Mouse (Mus musculus) liver, embryonic 14.5 days (tissue): ENCODE measurements around the gene BC017158. TPM values are rescaled to one million over a fixed set of nuclear protein-coding genes. Genes with fewer than 3 reads are reported as not detected.
"Not testable (repeated sequence)": the region's sequence is repeated elsewhere in the genome, so short reads cannot be mapped to it uniquely, and the experiment has no call there.

Source experiments
- ATAC-seq: fragments of 200-750 bp; cut with Nextera tagmentation; 2 replicates; pipeline ENCODE4 v1.8.0; 2017; ENCODE audit warnings: moderate number of reproducible peaks, mild to moderate bottlenecking, moderate library complexity; ENCODE audit not compliant: insufficient read depth
- DNase-seq, 3 experiments: peaks; one replicate each; pipeline ENCODE4 v3.0.0-alpha.2; 2012 to 2013; ENCODE audit warnings: low read depth in 3 of 3, low spot score in 3 of 3
- H3K27ac ChIP-seq: fragments of 300-500 bp; sonication (generic); 2 replicates; pipeline ENCODE4 v1.5.1; 2014; ENCODE audit warnings: moderate library complexity, mild to moderate bottlenecking, control low read depth, inconsistent platforms
- H3K27me3 ChIP-seq: fragments of 300-500 bp; sonication (generic); 2 replicates; pipeline ENCODE4 v1.6.1; 2014; ENCODE audit warnings: mild to moderate bottlenecking, low read length, moderate library complexity; ENCODE audit not compliant: control insufficient read depth, insufficient read depth
- H3K36me3 ChIP-seq: fragments of 300-500 bp; sonication (generic); replicated peaks from 2 replicates; pipeline ENCODE4 v1.6.1; 2014; ENCODE audit warnings: low read depth; ENCODE audit not compliant: control insufficient read depth, insufficient read depth
- H3K4me1 ChIP-seq, 2 experiments: fragments of 200-500 bp in 1 of 2; fragments of 300-500 bp in 1 of 2; sonication (generic) in 1 of 2; replicated peaks; 2 replicates each; pipeline ENCODE4 v1.6.1; 2012 to 2014; ENCODE audit warnings: antibody characterized with exemption in 1 of 2, inconsistent platforms in 1 of 2, low read length in 1 of 2; ENCODE audit not compliant: control insufficient read depth in 2 of 2, insufficient read depth in 2 of 2
- H3K4me2 ChIP-seq: fragments of 300-500 bp; sonication (generic); 2 replicates; pipeline ENCODE4 v1.6.1; 2014; ENCODE audit warnings: low read depth, mild to moderate bottlenecking, control low read depth, moderate library complexity
- H3K4me3 ChIP-seq, 2 experiments: fragments of 200-500 bp in 1 of 2; fragments of 300-500 bp in 1 of 2; sonication (generic) in 1 of 2; 2 replicates each; pipeline ENCODE4 v1.5.1; 2012 to 2014; ENCODE audit warnings: low read depth in 2 of 2, low read length in 2 of 2, mild to moderate bottlenecking in 2 of 2, control low read depth in 1 of 2, inconsistent platforms in 1 of 2, moderate library complexity in 1 of 2; ENCODE audit not compliant: insufficient read depth in 1 of 2
- H3K9ac ChIP-seq: fragments of 300-500 bp; sonication (generic); replicated peaks from 2 replicates; pipeline ENCODE4 v1.6.1; 2014; ENCODE audit warnings: mild to moderate bottlenecking, control low read depth, moderate library complexity
- H3K9me3 ChIP-seq: fragments of 300-500 bp; sonication (generic); 2 replicates; pipeline ENCODE4 v1.6.1; 2016; ENCODE audit warnings: low read length, mixed read lengths; ENCODE audit not compliant: control insufficient read depth
- CTCF ChIP-seq: IDR thresholded peaks from 2 replicates; pipeline ENCODE4 v1.5.1; 2016; ENCODE audit warnings: antibody characterized with exemption, low read depth, control low read depth
- EP300 ChIP-seq: IDR thresholded peaks from 2 replicates; pipeline ENCODE4 v1.6.1; 2016; ENCODE audit warnings: antibody characterized with exemption, low read depth
- WGBS: fragments of 180-500 bp; shearing (Covaris S2); extraction: QIAGEN DNeasy Blood & Tissue Kit; methylation state at CpG from one replicate; pipeline ENCODE4 v1.1.7; 2014; ENCODE audit not compliant: insufficient replicate concordance; 5-methylcytosine and 5-hydroxymethylcytosine counted together
- polyA plus RNA-seq, 2 experiments: library from polyadenylated mRNA; depleted of rRNA in 1 of 2; stranded (reverse) in 1 of 2; unstranded in 1 of 2; fragments of >200 nt; fragmentation: Nextera tagmentation in 1 of 2; extraction: Ambion mirVana in 1 of 2; gene quantifications; 2 replicates each; pipeline versions ENCODE4 v1.2.1 to v1.2.3; 2012 to 2014

Gene BC017158
- polyA plus RNA-seq, 2 experiments, result 16.9 to 23.9 TPM

DNA sequence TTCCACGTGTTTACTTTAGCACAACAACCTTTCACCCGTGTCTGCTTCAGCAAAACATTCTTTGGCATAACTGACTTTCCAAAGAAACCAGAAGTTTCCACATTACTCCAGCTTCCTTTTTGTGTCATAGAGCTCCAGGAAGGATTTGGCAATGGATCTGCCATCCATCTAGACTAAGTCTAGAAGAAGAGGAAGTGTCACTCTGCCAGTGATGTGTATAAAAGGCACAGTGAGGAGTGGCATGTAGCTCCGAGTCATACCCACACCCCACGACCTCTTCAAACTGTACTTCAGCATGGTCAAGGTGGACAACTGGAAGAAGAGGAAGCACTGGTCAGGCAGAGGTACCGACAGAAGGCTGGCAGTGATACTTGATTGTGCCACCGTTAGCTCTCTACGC, 46.5 kb upstream of the BC017158 start:
- no peaks in the 10 kb centered on the region for H3K9me3 ChIP-seq
- H3K4me1 ChIP-seq, result no peaks in the 10 kb centered on the region
- ATAC-seq, result no peak; the same call in 1 of the 2 replicates
- H3K27me3 ChIP-seq, result no peaks in the 10 kb centered on the region; the same call in 1 of the 2 replicates
- WGBS, result 56% methylated on average over 7 of the region's 7 CpGs
- DNase-seq, result no peak
- H3K27ac ChIP-seq, result no peak overlapping the region
- H3K4me3 ChIP-seq, result no peak overlapping the region
- no peak overlapping the region for H3K4me2 ChIP-seq
- no peak overlapping the region for H3K9ac ChIP-seq
- H3K36me3 ChIP-seq, result no peaks in the 10 kb centered on the region
- TF ChIP-seq EP300 (no peak), CTCF (no peak)

DNA sequence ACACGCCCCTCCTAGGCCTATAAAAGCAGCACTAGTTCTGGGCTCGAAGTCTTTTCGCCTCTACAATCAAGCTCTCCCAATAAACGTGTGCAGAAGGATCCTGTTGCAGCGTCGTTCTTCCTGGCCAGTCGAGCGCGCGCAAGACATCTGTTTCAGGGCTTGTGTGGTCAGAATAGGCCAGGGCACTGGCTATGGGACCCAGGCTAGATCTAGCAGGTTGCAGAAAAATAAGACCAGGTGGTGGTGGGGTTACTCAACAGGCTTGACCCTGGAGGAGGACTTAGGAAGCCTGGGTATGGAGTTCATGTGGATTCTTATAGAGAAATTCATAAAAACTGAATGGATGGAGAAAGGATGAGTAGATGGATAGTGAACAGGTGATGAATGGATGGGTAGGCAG, 44.7 kb upstream of the BC017158 start:
- not testable (repeated sequence) for H3K9me3 ChIP-seq, H3K4me2 ChIP-seq, H3K9ac ChIP-seq, H3K27me3 ChIP-seq, H3K27ac ChIP-seq, DNase-seq, H3K4me1 ChIP-seq, ATAC-seq, H3K4me3 ChIP-seq, H3K36me3 ChIP-seq
- WGBS, result 79% methylated on average over 7 of the region's 10 CpGs

GRCm38 (mm10) chr7:128340321-128340720, 42.4 kb upstream of the BC017158 start:
- not testable (repeated sequence) for H3K4me2 ChIP-seq, H3K27ac ChIP-seq, H3K36me3 ChIP-seq, H3K4me3 ChIP-seq, H3K9ac ChIP-seq, DNase-seq, ATAC-seq, H3K9me3 ChIP-seq, H3K27me3 ChIP-seq, H3K4me1 ChIP-seq
- 55% methylated on average over 9 of the region's 9 CpGs for WGBS

DNA sequence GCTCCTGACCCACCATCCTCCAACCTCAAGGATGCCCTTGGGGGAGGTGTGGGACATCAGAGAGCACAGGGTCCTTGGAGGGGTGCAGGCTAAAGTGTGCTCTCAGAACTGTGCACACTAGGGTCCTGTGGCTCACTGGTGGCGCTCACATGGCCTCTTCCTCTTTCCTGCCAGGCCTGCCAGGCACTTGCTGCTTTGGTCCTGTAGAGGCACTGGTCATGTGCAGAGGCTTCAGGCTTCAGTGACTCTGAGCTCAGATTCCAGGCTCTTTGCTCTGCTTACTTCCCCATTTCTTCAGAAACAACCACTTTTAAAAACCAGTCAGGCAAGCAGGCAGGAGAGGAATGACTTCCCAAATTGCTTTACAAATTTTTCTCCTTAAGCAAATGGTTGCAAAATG, 34.9 kb upstream of the BC017158 start:
- ATAC-seq (no peak), DNase-seq (peak in 1 of 3 experiments; percentile 23)
- Histone ChIP-seq H3K4me1 (no peaks in the 10 kb centered on the region), H3K4me3 (no peak overlapping the region), H3K36me3 (no peaks in the 10 kb centered on the region), H3K9me3 (no peaks in the 10 kb centered on the region), H3K27ac (no peak overlapping the region), H3K27me3 (no peaks in the 10 kb centered on the region; the same call in 1 of the 2 replicates), H3K4me2 (no peak overlapping the region), H3K9ac (no peak overlapping the region)
- TF ChIP-seq EP300 (no peak), CTCF (peak; percentile 40)
- 28% methylated on average over 1 of the region's 1 CpGs for WGBS

GRCm38 (mm10) chr7:128330981-128331380, 33.0 kb upstream of the BC017158 start:
- no peak overlapping the region for H3K9ac ChIP-seq
- TF ChIP-seq CTCF (no peak), EP300 (no peak)
- H3K4me3 ChIP-seq, result no peak overlapping the region
- no peak overlapping the region for H3K27ac ChIP-seq
- H3K36me3 ChIP-seq, result no peaks in the 10 kb centered on the region
- H3K4me2 ChIP-seq, result no peak overlapping the region
- no peaks in the 10 kb centered on the region for H3K9me3 ChIP-seq
- 69% methylated on average over 9 of the region's 9 CpGs for WGBS
- H3K4me1 ChIP-seq, result no peaks in the 10 kb centered on the region
- ATAC-seq (no peak), DNase-seq (no peak)
- H3K27me3 ChIP-seq, result no peaks in the 10 kb centered on the region; the same call in 1 of the 2 replicates
